In genomic region chr14:48128701-48129100, GRCm38 (mm10) we compare ENCODE assay signal across 24 mouse cellular contexts. TPM values are rescaled to one million over a fixed set of nuclear protein-coding genes. Genes with fewer than 3 reads are reported as not detected.
"Had no signal": no experiment of that assay in that cellular context is flagged by ENCODE, and none has a peak within 500 bp of the region (broad histone marks: within the 10 kb centered on the region; RNA-seq: fewer than 3 reads in every experiment).

No protein-coding gene starts in this region.

- H3K4me2 ChIP-seq: embryonic facial prominence, embryonic 12.5 days; embryonic facial prominence, embryonic 13.5 days; embryonic facial prominence, embryonic 15.5 days; forebrain, embryonic 12.5 days; forebrain, embryonic 13.5 days; forebrain, embryonic 15.5 days had no signal

- H3K27ac ChIP-seq: embryonic facial prominence, embryonic 10.5 days; embryonic facial prominence, embryonic 12.5 days; embryonic facial prominence, embryonic 13.5 days; embryonic facial prominence, embryonic 15.5 days; forebrain, embryonic 12.5 days; forebrain, embryonic 13.5 days; forebrain, embryonic 15.5 days; heart, adult 2 months had no signal

- H3K27me3 ChIP-seq: forebrain, embryonic 13.5 days; forebrain, embryonic 15.5 days had no signal

- H3K36me3 ChIP-seq: embryonic facial prominence, embryonic 12.5 days; embryonic facial prominence, embryonic 13.5 days; embryonic facial prominence, embryonic 15.5 days; forebrain, embryonic 10.5 days; forebrain, embryonic 12.5 days; forebrain, embryonic 15.5 days had no signal

- H3K9me3 ChIP-seq: embryonic facial prominence, embryonic 10.5 days; embryonic facial prominence, embryonic 12.5 days; embryonic facial prominence, embryonic 13.5 days; embryonic facial prominence, embryonic 15.5 days; forebrain, embryonic 10.5 days; forebrain, embryonic 12.5 days; forebrain, embryonic 13.5 days; forebrain, embryonic 15.5 days had no signal

- ATAC-seq: forebrain, embryonic 13.5 days; forebrain, embryonic 14.5 days; forebrain, embryonic 15.5 days; forebrain, embryonic 16.5 days; forebrain, postnatal 0 days had no signal

- DNase-seq: cerebellum, adult 8-10 months; cerebellum, adult 9-10 months; cerebellum, adult 9-11 months; cerebellum, postnatal 25 days; cerebellum, postnatal 36 days; embryo, embryonic 11 days; forebrain, postnatal 0 days; gastrocnemius, adult 2 months; gastrocnemius, postnatal 10 days; gastrocnemius, postnatal 14 days; gastrocnemius, postnatal 25 days; gastrocnemius, postnatal 36 days; heart, adult 2 months had no signal

- H3K9ac ChIP-seq: embryonic facial prominence, embryonic 12.5 days; embryonic facial prominence, embryonic 13.5 days; embryonic facial prominence, embryonic 15.5 days; forebrain, embryonic 12.5 days; forebrain, embryonic 13.5 days; forebrain, embryonic 15.5 days; forebrain, postnatal 0 days had no signal

- H3K4me3 ChIP-seq: embryonic facial prominence, embryonic 10.5 days; embryonic facial prominence, embryonic 12.5 days; embryonic facial prominence, embryonic 13.5 days; embryonic facial prominence, embryonic 15.5 days; erythroblast, embryonic 14.5 days; forebrain, embryonic 10.5 days; forebrain, embryonic 12.5 days; forebrain, embryonic 13.5 days; forebrain, embryonic 15.5 days; gastrocnemius, adult 2 months; heart, adult 2 months had no signal

RNA-seq across cellular contexts. Expression of gene Peli2, which starts 8.1 kb away (rescaled TPM):
- polyA plus RNA-seq: erythroblast, embryonic 14.5 days had no signal
